Mouse (Mus musculus) monocyte, adult 2 months (primary cell): ENCODE data around the gene Iba57.
"Not testable (repeated sequence)": the region's sequence is repeated elsewhere in the genome, so short reads cannot be mapped to it uniquely, and the experiment has no call there.

Experiments used
- DNase-seq, 2 experiments: peaks; one replicate each; pipeline ENCODE4 v3.0.0; 2022; ENCODE audit warnings: low spot score in 2 of 2, low read depth in 1 of 2

The Iba57 gene

GRCm38 (mm10) chr11:59163255-59164236 is at the start of gene Iba57:
Gene Iba57 (minus strand): TSS chr11:59163739.
- DNase-seq, result peak; percentile 95 to 97

GRCm38 (mm10) chr11:59212892-59213494 is 49.5 kb upstream of the Iba57 start:
- no peak for DNase-seq

DNA sequence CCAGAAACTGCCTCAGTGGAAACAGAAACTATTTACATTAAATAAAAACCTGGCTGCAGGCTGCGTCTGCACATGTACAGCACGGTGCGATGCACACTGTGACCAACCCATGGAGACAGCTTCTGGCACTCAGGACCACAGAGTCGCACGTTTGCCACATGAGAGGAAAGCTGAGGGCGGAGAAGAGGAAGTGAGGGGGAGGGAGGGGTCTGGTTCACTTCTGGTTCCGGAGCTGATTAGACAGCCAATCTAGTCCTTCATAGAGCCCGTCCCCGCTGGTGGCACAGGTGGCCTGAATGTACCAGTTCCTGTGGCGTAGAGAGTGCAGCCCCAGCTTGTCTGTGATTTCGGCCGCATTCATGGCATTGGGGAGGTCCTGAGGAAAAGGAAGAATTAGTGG is 48.8 kb upstream of the Iba57 start:
- peak in 1 of 2 experiments; percentile 42 for DNase-seq

GRCm38 (mm10) chr11:59211561-59211960 is 48.0 kb upstream of the Iba57 start:
- DNase-seq, result not testable (repeated sequence)

- no peak for DNase-seq
Observed at GRCm38 (mm10) chr11:59210020-59210419, 46.5 kb upstream of the Iba57 start.

DNA sequence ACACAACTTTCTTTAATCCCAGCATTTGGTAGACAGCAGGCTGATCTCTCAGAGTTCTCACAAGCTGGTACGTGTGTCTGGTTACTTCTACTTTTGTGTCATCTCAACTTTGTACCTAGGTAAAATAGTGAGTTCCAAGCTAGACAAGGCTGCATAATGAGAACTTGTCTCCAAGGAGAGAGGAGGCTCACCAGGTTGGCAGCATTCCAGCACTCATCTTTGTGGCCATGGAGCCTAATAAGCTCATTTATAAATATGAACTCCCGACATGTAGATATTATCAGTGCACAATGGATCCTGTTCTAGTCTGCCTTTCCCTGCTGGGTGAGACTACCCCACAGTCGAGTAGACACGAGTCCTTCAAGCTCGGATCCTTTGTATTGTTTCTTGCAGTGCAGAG is 46.0 kb upstream of the Iba57 start:
- no peak for DNase-seq

DNA sequence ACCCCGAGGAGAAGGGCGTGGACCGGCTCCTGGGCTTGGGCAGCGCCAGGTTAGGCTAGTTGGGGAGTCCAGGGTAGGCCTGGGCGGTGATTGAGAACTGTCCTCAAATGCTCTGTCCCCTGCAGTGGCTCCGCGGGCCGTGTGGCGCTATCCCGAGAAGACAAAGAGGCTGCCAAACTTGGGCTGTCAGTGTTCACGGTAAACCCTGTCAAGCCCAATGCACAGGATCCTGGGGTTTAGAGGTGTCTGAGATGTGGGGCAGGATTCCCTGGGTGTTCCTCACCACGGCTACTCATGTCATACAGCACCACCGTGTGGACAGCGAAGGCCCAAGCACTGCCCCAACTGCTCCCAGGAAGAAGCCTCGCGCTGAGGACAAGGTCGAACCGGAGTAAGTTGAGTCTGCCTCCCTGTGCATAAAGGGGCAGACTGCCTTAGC is 45.5 kb upstream of the Iba57 start:
- DNase-seq, result peak in 1 of 2 experiments; percentile 60

DNA sequence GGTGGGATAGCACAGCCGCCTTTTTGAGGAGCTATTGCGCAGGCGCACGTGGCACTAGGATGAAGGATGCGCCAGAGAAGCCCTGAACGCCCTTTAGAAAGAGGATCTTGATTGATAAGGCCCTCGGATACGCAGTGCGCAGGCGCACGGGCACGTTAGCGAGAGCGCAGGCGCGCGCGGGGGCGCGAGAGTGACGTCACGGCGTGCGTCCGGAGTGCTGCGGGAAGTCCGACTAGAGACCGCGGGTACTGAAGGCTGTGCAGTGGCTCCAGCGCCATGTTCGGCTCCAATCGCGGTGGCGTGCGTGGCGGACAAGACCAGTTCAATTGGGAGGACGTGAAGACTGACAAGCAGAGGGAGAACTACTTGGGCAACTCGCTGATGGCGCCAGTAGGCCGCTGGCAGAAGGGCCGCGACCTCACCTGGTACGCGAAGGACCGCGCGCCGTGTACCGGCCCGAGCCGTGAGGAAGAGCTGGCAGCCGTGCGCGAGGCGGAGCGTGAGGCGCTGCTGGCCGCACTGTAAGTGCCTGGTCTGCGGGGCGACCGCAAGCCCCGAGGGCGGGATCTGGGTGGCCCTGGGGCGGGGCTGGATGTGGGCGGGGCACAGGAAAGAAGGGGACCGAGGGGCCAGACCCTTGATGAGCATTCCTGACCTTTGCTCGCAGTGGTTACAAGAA is 44.8 kb upstream of the Iba57 start, which contains the start of gene 2310033P09Rik:
Gene 2310033P09Rik, plus strand, starts transcription at position 169 of the 679 bp plus-strand sequence.
- DNase-seq, result peak; percentile 84 to 92

DNA sequence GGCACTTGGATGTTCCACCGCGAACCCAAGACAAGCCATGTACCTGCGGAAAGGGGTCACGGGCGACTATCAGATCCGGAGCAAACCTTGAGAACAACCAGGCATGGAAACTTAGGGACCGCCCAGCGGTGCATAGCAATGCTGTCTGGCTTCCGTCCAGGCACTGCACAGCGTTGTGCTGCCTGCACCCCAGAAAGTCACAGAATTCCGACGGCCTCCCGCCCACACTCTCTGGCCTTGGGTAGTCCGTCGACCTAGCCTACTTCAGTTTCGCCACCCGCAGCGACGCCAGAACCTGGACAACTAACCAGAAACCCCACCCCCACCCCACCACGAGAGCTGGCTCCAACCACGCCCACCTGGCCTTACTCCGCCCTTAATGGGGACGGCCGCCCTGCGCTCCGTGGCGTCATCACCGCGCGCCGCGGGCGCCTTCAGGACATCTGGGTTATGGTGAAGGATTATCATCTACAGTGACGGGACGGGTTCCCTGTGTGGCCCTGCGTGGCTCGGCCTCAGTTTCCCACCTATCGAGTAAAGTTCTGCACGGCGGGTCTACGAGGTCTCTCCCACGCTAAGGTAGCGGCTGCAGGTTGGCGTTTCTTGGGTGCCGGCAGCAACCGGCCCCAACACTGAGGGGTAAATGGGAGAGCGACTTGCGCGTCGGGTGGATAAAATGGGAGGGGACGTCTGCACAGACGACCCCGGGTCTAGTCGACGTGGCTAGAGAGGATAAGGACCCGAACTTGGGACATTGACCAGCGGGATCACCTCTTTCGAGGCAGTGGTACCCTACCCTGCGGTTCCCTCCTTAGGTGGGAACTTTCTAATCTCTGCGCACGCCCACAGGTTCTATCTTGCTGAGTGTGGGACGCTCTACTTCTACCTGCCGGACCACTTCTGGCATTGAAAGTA is 38.8 kb upstream of the Iba57 start, which contains the start of gene Mrpl55:
Gene Mrpl55, plus strand, starts transcription at position 406 of the 915 bp plus-strand sequence.
- peak; percentile 64 to 86 for DNase-seq

DNA sequence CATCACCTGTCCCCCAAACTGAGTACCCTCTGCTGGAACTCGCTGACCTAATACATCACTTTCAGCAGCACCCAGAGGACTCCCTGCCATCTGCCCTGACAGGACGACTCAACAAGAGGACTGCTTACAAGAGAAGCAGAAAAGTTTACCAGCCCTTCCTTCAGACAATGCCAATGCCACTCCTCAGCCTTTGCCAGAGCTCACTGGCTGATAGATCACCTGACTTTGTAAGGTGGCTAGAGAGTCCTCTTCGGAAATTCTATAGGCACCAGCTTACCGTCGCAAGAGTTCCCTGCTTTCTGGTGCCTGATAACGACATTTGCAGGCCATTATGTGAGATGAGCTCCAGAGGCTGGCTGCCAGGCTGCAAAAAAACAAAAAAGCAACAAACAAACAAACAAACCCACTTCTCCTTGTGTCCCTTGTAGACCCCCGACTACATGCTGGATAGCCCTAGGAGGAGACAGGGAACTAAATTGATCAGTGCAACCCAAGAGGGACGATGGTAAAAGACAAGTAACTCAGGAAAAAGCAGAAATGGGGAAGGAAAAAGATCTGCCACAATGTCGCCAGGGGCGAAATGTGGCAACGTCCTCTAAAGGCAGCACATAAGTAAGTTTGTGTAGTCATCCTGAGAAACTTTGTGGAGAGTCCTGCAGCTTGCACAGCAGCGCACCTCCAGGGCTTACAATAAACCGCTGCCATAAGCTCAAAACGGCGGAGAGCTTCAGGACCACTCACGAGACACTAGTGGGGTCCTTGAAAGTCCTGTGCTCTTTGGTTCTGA is 37.9 kb upstream of the Iba57 start:
- DNase-seq, result no peak

GRCm38 (mm10) chr11:59196230-59196629 is 32.7 kb upstream of the Iba57 start:
- no peak for DNase-seq

GRCm38 (mm10) chr11:59192059-59192386 is 28.5 kb upstream of the Iba57 start, which contains the start of gene Guk1:
Gene Guk1 (minus strand): TSS chr11:59192212.
- no peak for DNase-seq

DNA sequence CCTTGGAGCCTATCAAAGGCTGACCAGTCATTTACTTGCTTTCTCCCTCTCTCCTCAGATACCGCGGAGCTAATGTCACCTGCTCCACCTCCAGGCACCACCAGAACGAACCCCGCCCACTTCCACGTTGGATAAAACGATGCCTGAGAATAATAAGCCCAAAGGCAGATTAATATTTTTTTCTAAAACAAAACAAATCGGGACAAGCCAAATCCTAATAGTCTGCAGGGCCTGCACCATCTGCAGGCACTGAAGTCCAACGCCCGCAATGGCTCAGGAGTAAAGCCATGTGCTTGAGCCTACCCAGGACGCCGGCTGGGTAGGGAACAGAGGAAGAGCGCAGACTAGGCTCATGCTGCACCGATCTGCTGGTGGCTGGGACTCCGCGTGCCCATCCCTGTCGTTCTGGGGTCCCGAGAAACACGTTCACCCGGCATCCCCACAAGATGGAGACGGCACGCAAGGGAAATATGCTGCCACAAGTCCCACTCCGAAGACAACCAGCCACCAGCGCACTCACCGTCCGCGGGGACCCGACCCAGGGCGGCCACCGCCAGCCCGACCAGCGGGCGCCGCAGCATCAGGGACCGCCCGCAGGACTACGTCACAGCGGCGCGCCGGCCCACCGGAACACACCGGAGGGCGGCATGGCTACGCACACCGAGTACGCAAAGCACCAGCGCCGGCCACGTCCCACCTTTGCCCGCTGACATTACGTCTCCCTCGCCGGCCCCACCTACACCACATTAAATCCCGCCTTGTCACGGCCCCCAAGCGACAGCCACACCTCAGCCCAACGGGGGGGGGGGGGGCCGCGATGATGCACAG is 27.9 kb upstream of the Iba57 start:
- peak; percentile 59 to 78 for DNase-seq

DNA sequence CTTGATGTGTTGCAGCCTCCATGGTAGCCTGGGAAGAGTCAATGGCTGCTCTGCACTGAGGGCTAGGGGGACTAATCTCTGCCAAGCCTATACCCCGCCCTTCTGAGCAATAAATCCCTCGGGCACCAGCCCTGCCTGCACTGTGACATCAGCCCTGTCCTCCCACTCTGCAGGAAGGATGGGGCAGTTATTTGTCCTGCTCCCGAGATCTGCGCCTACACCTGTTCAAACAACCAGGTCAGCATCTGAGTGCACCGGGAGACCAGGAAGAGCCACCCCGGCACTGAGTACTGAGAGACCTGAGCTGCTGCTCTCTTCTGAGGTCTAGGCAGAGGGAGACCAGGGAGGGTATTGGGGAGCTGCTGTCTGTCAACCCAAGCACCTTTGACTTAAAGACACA is 24.2 kb upstream of the Iba57 start:
- DNase-seq, result no peak

DNA sequence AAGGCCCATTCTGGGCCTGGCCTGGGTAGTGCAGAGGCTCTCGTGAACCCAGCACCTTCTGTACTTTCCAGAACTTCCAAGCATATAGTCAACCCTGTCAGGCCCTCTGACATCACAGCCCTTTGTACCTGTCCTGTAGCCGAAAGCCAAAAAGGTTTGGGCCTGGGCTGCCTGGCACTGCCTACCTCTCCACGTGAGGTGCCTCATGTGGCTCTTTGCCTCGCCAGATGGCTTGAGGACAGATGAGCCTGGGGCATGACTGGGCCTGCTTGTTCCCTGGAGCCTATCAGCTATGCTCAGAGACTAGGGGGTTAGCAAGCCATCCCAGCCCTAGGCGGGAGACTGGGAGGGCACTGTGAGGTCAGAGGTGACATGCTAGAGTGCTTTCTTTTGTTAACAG is 22.0 kb upstream of the Iba57 start:
- no peak for DNase-seq

DNA sequence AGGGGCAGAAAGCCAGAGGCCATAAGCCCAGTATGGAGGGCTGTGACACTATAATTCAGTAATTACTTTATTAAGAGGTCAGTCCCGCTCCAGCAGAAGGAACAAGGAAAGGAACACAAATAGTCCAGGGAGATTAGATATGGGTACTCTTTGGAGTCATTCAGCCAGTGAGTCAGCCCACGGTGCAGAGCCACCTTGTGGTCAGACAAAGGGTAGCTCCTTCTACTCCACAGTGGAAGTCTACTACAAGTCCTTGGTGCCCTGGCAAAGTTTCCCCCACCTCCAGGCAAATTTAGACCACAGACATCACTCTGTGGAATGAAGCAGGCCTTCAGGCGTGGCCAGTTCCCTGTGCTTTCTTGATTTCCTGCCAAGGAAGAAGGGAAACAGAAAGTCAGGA is 20.3 kb upstream of the Iba57 start:
- no peak for DNase-seq

DNA sequence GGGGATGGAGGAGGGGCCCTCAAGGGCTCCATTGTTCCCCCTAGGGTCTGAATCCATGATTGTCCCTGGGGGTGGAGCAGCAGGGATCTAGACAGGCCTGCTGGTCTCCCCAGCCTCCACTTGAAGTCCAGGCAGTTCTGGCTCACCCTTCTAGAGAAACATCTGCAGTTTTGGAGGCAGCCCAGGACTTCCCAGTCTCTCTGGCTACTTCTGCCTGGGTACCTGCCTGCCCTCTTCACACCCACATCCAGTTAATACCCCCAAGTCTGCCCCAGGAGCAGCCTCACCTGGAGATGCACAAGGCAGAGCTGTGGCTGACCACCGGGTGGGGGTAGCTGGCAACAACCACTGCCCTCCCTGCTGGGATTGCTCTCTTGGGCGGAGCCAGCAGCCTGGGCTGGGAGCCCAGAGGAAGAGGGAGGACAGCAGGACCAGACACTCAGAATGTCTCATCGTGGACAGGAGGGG is 19.4 kb upstream of the Iba57 start, which contains the start of gene Gjc2:
Gene Gjc2, minus strand, starts transcription at position 350 of the 468 bp plus-strand sequence.
- no peak for DNase-seq

DNA sequence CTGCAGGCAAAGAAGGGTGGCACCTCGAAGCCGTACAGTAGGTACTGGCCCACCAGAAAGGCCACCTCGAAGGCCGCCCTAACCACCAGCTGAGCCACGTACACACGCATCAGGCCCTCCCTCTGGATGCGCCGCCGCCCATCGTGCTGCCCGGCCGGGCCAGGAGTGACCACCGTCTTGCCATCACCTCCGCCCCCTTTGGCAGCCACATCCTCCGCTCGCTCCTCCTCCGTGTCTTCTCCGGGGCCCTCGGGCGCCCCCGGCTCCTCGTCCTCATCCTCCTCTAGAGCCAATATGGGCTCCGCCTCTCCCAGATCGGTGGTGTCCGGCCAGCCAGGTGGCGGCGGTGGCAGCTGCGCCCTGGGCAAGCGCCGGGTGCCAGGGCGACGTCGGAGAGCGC is 13.4 kb upstream of the Iba57 start:
- no peak for DNase-seq

GRCm38 (mm10) chr11:59176475-59176874 is 12.9 kb upstream of the Iba57 start:
- DNase-seq, result no peak
